Mouse (Mus musculus): ENCODE measurements around the gene Gm20834. TPM values are rescaled to one million over a fixed set of nuclear protein-coding genes. Genes with fewer than 3 reads are reported as not detected.
"Not testable (repeated sequence)": the region's sequence is repeated elsewhere in the genome, so short reads cannot be mapped to it uniquely, and the experiment has no call there.

The Gm20834 gene
- polyA plus RNA-seq (2012; rRNA removed): not detected in 2 replicates

GRCm38 (mm10) chrY:10324489-10324888, at the start of gene Gm20834:
Gene Gm20834 (minus strand): TSS chrY:10324589.
- H3K4me1 ChIP-seq (replicated peaks; ENCODE audit: control insufficient read depth, insufficient read depth, low read length); H3K27ac ChIP-seq (ENCODE audit: control insufficient read depth, insufficient read depth, low read length); H3K27me3 ChIP-seq (ENCODE audit: control insufficient read depth, insufficient read depth, low read length); H3K36me3 ChIP-seq (ENCODE audit: control insufficient read depth, insufficient read depth, low read length); H3K4me3 ChIP-seq (ENCODE audit: control insufficient read depth, insufficient read depth, low read length); DNase-seq: not testable (repeated sequence)
- WGBS: 48% methylated on average over 4 of the region's 4 CpGs

Other genes with a start within 250 kb of the Gm20834 start
- not detected in 2 replicates for gene Gm21310, start 177.4 kb downstream of the Gm20834 start, polyA plus RNA-seq (2012; rRNA removed)
- gene Gm28510, start 88.1 kb upstream of the Gm20834 start, polyA plus RNA-seq (2012; rRNA removed): not detected in 2 replicates
- not detected in 2 replicates for gene Gm20737, start 211.5 kb upstream of the Gm20834 start, polyA plus RNA-seq (2012; rRNA removed)
- gene Gm21775, start 228.9 kb upstream of the Gm20834 start, polyA plus RNA-seq (2012; rRNA removed): not detected in 2 replicates